Mouse (Mus musculus): ENCODE measurements around the gene Aftph.

Aftph gene

GRCm38 (mm10) chr11:20647902-20648625 is 93.3 kb downstream of the Aftph start:
- peak in 1 of 2 experiments; percentile 62 for DNase-seq (ENCODE audit: low spot score in 2 of 2)

- peak in 1 of 2 experiments; percentile 57 for DNase-seq (ENCODE audit: low spot score in 2 of 2)
These were observed 94.2 kb downstream of the Aftph start for GRCm38 (mm10) chr11:20646986-20647726.

DNA sequence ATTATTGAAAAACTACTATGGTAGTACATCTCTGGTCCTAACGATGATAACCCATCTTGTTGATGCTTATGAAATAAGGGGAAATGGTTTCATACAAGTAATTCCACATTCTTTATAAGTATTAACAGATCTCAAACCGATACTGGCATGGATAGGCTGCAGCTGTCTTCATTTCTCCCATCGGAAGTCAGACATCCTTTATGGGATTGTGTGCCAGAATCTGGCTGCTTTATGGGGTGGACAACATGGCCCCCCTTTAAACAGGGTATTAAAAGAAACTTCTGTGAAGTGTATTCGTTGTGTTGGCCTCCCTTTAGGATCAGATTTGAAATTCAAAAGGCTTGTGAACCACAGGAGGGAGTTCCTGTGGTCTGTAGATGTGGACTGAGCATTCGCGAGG is 95.2 kb downstream of the Aftph start:
- DNase-seq (ENCODE audit: low spot score in 2 of 2), result no peak

DNA sequence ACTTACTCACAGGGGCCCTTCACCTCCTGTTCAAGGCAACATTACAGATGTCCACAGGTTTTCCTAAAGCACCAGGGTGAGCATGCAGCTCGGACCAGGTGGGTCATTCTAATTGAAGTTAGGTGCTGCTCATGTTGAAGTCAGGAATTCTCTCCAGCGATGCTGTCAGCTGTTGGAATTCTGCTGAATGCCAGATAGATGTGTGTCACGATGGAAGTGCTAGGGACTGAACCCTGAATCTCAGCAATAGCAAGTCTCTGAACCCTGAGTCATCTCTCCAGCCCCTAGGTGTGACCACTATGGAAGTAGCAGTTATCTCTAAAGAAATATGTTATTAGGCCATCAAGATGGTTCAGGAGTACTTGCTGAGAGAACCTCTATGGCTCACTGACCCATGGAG is 95.9 kb downstream of the Aftph start:
- peak in 1 of 2 experiments; percentile 49 for DNase-seq (ENCODE audit: low spot score in 2 of 2)

- no peak for DNase-seq (ENCODE audit: low spot score in 2 of 2)
These were observed 96.5 kb downstream of the Aftph start for GRCm38 (mm10) chr11:20644872-20645271.

GRCm38 (mm10) chr11:20644166-20644565 is 97.2 kb downstream of the Aftph start:
- no peak for DNase-seq (ENCODE audit: low spot score in 2 of 2)

GRCm38 (mm10) chr11:20643161-20643560 is 98.2 kb downstream of the Aftph start:
- DNase-seq (ENCODE audit: low spot score in 2 of 2), result no peak

GRCm38 (mm10) chr11:20642321-20642720 is 99.1 kb downstream of the Aftph start:
- no peak for DNase-seq (ENCODE audit: low spot score in 2 of 2)

DNA sequence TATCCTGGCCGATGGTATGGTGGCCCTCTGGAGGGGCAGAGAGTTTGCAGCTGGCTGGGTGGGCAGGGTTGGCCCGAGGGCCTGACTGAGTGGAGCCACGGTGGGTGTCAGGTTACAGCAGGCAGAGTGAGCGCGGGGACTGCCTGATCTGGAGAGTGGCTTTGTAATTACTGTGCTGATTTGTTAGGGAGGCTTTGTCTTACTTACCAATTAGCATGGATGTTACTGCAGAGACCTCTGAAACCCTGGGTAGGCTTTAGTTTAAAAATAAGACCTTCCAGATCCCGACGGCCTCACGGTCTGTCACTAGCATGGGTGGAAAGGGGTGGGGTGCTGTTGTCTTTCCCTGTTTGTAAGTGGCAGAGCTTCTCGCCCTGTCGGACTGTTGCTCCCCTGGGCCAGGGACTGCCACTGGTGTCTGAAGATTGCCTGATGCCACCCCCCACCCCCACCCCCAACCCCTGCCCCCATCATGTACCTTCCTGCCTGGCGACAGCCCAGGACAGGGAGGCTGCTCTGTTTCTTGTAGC is 101.4 kb downstream of the Aftph start:
- peak in 1 of 2 experiments; percentile 59 for DNase-seq (ENCODE audit: low spot score in 2 of 2)

DNA sequence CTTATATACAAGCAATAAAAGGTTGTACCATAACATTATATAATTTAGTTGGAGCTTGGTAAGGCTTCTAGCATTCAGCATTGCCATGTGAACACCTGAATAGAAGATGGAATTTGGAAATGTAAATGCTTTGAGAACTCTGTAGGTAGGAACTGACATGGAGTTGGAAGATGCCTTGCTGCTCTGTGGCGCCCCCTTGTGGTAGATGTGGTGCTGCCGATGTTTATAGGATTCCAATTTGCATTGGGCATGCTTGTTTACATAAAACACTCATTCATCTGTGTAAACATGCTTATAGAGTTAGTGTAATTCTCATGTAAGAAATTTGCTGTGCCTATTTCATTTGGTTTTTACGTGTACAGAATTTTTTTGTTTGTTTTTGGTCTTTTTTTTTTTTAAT is 102.5 kb downstream of the Aftph start:
- peak; percentile 87 to 97 for DNase-seq (ENCODE audit: low spot score in 2 of 2)

GRCm38 (mm10) chr11:20637060-20637459 is 104.3 kb downstream of the Aftph start:
- peak in 1 of 2 experiments; percentile 54 for DNase-seq (ENCODE audit: low spot score in 2 of 2)

DNA sequence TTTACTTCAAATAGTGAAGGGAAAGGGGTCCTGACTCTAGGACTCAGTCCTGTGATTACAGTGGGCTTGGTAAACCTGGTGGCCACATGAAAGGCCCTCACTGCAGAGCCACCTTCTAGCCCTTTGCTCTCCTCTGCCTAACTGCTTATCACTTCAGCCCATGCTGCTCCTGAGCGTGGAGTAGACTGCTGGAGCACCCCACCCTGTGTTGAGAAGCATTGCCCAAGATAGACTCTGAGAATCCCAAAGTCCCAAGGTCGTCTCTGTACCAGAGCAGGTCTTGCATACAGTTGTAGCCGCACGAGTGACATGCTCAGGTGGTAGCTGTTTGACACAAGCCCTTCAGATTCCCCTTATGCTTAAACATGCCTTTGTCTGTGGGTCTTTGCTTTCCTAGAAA is 105.3 kb downstream of the Aftph start:
- DNase-seq (ENCODE audit: low spot score in 2 of 2), result peak; percentile 71 to 77

DNA sequence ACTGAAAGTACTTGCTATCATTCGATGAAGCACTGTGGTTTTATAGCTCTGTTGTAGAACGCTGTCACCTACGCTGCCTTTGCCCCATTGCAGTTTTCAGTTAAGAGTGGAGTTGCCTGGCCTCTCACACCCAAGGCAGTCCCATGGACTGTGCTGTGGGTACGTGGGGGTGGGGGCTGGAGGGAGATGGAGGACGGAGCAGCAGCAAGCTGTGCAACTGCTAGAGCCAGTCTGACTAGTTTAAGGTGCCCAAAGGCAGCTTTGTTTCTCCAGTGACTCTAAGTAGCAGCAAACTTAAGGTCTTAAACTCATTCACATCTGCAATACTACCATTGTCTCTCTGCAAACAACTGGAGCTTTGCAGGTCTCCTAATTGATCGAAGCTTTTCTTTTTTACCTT is 105.7 kb downstream of the Aftph start:
- peak in 1 of 2 experiments; percentile 68 for DNase-seq (ENCODE audit: low spot score in 2 of 2)
